Mouse (Mus musculus) forebrain, embryonic 13.5 days (tissue): Measurements from ENCODE around the gene Atp5d. TPM values are rescaled to one million over a fixed set of nuclear protein-coding genes. Genes with fewer than 3 reads are reported as not detected.

Source experiments
- ATAC-seq: fragments of 200-750 bp; cut with Nextera tagmentation; 2 replicates; pipeline ENCODE4 v1.8.0; 2017
- H3K27ac ChIP-seq: fragments of 300-500 bp; sonication (generic); 2 replicates; pipeline ENCODE4 v1.5.1; 2015; ENCODE audit warnings: inconsistent platforms, mild to moderate bottlenecking, moderate library complexity
- H3K27me3 ChIP-seq: fragments of 300-500 bp; sonication (generic); 2 replicates; pipeline ENCODE4 v1.6.1; 2015; ENCODE audit warnings: mild to moderate bottlenecking, inconsistent platforms
- H3K36me3 ChIP-seq: fragments of 300-500 bp; sonication (generic); 2 replicates; pipeline ENCODE4 v1.6.1; 2015; ENCODE audit warnings: mild to moderate bottlenecking, inconsistent platforms; ENCODE audit not compliant: poor library complexity, severe bottlenecking
- H3K4me1 ChIP-seq: fragments of 300-500 bp; sonication (generic); 2 replicates; pipeline ENCODE4 v1.6.1; 2015; ENCODE audit warnings: inconsistent platforms
- H3K4me2 ChIP-seq: fragments of 300-500 bp; sonication (generic); 2 replicates; pipeline ENCODE4 v1.6.1; 2015; ENCODE audit warnings: inconsistent platforms, mild to moderate bottlenecking, moderate library complexity
- H3K4me3 ChIP-seq: fragments of 300-500 bp; sonication (generic); 2 replicates; pipeline ENCODE4 v1.5.1; 2015; ENCODE audit warnings: mild to moderate bottlenecking, inconsistent platforms
- H3K9ac ChIP-seq: fragments of 300-500 bp; sonication (generic); 2 replicates; pipeline ENCODE4 v1.6.1; 2015; ENCODE audit warnings: mild to moderate bottlenecking, inconsistent platforms
- H3K9me3 ChIP-seq: fragments of 300-500 bp; sonication (generic); replicated peaks from 2 replicates; pipeline ENCODE4 v1.6.1; 2016; ENCODE audit warnings: inconsistent platforms
- WGBS: fragments of 180-500 bp; shearing (Covaris S2); methylation state at CpG from one replicate; pipeline ENCODE4 v1.1.7; 2015; 5-methylcytosine and 5-hydroxymethylcytosine counted together
- polyA plus RNA-seq: library from polyadenylated mRNA; unstranded; fragments of >200 nt; fragmentation: Nextera tagmentation; extraction: Ambion mirVana; gene quantifications from 2 replicates; pipeline ENCODE4 v1.2.1, GENCODE M21; 2015

Atp5d gene
- polyA plus RNA-seq: 454 and 459 TPM in 2 replicates

DNA sequence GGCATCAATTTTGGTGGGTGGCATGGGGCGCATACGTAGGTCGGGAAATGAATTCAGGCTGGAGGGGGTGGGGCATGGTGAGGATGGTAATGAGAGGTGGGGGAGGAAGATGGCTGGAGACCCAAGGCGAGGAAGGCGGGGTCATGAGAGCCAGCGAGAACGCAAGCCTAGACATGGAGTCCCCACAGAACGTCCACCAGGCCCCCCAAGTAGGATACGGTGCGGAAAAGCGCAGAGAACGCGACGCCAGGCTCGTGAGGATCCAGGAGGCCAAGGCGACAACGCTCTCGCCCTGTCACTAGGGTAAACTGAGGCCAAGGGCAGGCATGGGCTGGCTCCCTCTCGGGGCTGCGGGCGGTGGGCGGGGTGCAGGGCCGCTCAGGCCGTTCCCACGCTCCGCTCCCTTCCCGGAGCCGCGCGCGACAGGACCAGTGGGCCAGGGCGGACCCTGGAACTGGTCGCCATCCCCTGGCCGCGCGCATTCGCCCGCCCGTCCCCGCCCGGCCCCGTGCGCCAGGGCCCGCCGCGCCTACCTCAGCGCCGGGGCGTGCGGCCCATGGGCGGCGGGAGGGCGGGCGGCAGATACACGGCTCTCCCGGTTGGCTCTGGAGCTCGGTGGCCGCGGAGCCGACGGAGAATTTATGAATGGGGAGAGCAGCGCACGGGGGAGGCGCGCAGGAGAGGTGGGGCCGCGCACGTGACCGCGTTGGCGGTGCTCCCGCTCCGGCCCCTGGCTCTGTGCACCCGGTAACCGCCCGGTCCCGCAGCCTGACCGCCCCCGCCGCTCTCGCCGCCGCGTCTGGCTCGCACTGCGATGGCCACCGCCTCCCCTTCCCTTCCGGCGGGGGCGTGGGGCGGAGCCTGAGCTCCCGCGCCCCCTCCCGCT is at the start of gene Atp5d:
Gene Atp5d, plus strand, starts transcription at position 80 of the 886 bp plus-strand sequence.
- H3K4me2 ChIP-seq: peak within 1 kb of the TSS; percentile 97
- peaks cover 29% of the 10 kb centered on the region for H3K36me3 ChIP-seq
- no peaks in the 10 kb centered on the region for H3K9me3 ChIP-seq
- H3K9ac ChIP-seq: peak within 1 kb of the TSS; percentile 91
- peak within 1 kb of the TSS; percentile 92 for H3K27ac ChIP-seq
- peak within 1 kb of the TSS; percentile 74 for H3K4me3 ChIP-seq
- H3K4me1 ChIP-seq: peaks cover 59% of the 10 kb centered on the region
- 0% methylated on average over 56 of the region's 94 CpGs for WGBS
- H3K27me3 ChIP-seq: peaks cover 10% of the 10 kb centered on the region
- no peak for ATAC-seq

DNA sequence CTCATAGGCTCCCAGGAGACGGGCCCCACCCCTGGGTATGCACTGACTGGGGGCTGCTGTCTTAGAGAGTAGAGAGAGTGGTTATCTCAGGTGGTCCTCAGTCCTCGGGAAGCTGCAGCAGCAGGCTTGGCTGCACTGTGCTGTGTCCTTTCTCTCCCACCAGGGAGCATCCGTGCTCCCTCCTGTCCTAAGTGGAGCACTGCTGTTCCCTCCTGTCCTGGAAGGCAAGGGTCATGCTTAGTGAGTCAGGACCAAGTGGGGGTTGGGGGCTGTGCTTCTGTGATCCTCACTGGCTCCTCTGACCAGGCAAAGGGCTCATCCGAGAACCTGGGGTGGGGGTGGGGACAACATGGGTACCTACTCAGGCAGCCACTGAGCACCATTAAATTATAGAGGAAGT is 49.3 kb upstream of the Atp5d start:
- ATAC-seq: no peak
- 66% methylated on average over 4 of the region's 4 CpGs for WGBS
- H3K4me1 ChIP-seq: peaks cover 10% of the 10 kb centered on the region; the same call in 1 of the 2 replicates

DNA sequence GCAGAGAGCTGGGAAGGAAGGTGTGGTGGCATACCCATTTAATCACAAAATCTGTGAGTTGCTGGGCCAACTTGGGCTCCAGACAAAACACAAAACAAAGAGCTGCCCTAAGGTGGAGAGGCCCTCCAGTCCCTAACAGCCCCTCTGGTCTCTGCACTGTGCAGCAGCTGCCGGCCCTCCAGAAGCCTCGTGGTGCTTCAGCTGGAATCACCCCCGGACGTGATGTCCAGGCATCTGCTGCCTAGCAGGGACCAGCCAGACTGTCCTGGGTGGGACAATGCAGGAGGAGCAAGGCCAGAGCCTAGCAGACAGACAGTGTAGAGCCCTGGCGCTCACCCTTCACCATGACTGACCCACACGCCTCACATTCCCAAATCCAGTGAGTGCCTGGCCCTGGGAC is 46.9 kb upstream of the Atp5d start:
- no peaks in the 10 kb centered on the region for H3K9me3 ChIP-seq
- no peak overlapping the region for H3K27ac ChIP-seq
- no peak overlapping the region for H3K4me3 ChIP-seq
- no peaks in the 10 kb centered on the region for H3K4me1 ChIP-seq
- no peak overlapping the region for H3K9ac ChIP-seq
- no peak for ATAC-seq
- H3K4me2 ChIP-seq: no peak overlapping the region
- no peaks in the 10 kb centered on the region for H3K27me3 ChIP-seq
- H3K36me3 ChIP-seq: no peaks in the 10 kb centered on the region
- WGBS: 95% methylated on average over 6 of the region's 6 CpGs

More for the DNA sequence above, 49.3 kb upstream of the Atp5d start:
- no peak overlapping the region for H3K9ac ChIP-seq
- H3K9me3 ChIP-seq: no peaks in the 10 kb centered on the region
- no peak overlapping the region for H3K4me3 ChIP-seq
- no peaks in the 10 kb centered on the region for H3K27me3 ChIP-seq
- no peak overlapping the region for H3K4me2 ChIP-seq
- H3K27ac ChIP-seq: no peak overlapping the region
- peaks cover 13% of the 10 kb centered on the region for H3K36me3 ChIP-seq

DNA sequence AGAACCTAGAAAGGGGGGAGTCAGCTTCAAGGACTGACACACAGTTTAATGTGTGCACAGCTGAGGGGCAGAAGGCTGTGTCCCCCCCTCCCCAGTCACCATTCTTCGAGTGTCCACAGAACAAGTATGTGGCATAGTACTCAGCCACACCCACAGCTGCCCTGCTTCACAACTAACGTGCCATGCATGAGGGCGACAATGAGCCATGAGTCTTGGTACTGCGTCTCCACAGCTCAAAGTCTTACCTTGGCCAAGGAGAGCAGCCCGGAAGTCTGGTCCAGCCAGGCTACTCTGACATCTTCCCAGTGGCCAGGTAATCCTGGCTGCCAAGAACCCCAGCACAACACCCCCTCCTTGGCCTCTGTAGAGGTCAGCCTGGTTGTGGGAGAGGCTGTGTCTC is 45.7 kb upstream of the Atp5d start:
- H3K9ac ChIP-seq: no peak overlapping the region
- no peak overlapping the region for H3K4me3 ChIP-seq
- H3K9me3 ChIP-seq: no peaks in the 10 kb centered on the region
- WGBS: 87% methylated on average over 5 of the region's 5 CpGs
- H3K4me2 ChIP-seq: no peak overlapping the region
- no peak for ATAC-seq
- H3K36me3 ChIP-seq: no peaks in the 10 kb centered on the region
- H3K27ac ChIP-seq: no peak overlapping the region
- no peaks in the 10 kb centered on the region for H3K27me3 ChIP-seq
- 0 out of 2 replicates have a peak, but pooled peaks cover 6% of the 10 kb centered on the region for H3K4me1 ChIP-seq

DNA sequence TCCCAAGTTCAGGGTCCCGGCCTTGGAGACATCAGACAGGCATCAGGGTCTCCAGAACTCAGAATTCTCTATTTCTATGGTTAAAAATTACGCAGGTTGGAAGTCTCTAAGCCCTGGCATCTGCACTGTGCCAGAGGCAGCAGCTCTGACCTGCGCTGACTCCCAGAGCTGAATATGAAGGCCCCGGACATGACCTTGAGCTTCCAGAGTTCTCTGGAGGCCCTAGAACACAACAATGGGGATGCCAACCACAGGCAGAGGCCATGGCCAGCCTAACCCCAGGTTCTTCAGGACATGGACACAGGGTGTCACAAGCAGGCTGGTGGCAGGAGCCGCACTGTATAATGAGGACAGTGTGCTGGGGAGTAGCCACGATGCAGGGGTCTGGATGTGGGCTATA is 44.3 kb upstream of the Atp5d start:
- H3K4me2 ChIP-seq: no peak overlapping the region
- no peak for ATAC-seq
- H3K27me3 ChIP-seq: no peaks in the 10 kb centered on the region
- H3K9ac ChIP-seq: no peak overlapping the region
- no peaks in the 10 kb centered on the region for H3K36me3 ChIP-seq
- no peaks in the 10 kb centered on the region for H3K9me3 ChIP-seq
- 0 out of 2 replicates have a peak, but pooled peaks cover 7% of the 10 kb centered on the region for H3K4me1 ChIP-seq
- H3K27ac ChIP-seq: no peak overlapping the region
- no peak overlapping the region for H3K4me3 ChIP-seq
- WGBS: 90% methylated on average over 6 of the region's 6 CpGs

DNA sequence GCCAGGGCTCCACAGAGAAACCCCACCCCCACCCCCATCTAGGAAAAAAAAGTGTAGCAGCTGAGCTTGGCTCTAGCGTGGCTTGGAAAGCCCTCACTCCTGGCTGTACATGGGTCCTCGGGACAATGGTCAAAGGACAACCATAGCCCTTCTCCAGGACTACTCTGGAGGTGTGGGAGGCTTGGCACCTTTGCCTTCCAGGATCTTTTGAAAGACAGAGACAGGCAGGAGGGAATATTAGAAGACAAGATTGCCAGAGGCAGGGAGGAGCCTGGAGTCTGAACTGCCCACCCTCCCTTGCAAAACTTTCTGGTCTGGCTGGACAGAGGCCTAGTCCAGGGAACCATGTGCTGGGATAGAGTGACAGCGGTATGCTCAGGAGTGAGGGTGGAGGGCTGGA is 43.7 kb upstream of the Atp5d start:
- H3K36me3 ChIP-seq: no peaks in the 10 kb centered on the region
- no peaks in the 10 kb centered on the region for H3K9me3 ChIP-seq
- 0 out of 2 replicates have a peak, but pooled peaks cover 7% of the 10 kb centered on the region for H3K4me1 ChIP-seq
- no peak overlapping the region for H3K4me3 ChIP-seq
- no peaks in the 10 kb centered on the region for H3K27me3 ChIP-seq
- no peak overlapping the region for H3K27ac ChIP-seq
- H3K4me2 ChIP-seq: no peak overlapping the region
- no peak overlapping the region for H3K9ac ChIP-seq
- WGBS: 82% methylated on average over 3 of the region's 3 CpGs
- ATAC-seq: no peak

DNA sequence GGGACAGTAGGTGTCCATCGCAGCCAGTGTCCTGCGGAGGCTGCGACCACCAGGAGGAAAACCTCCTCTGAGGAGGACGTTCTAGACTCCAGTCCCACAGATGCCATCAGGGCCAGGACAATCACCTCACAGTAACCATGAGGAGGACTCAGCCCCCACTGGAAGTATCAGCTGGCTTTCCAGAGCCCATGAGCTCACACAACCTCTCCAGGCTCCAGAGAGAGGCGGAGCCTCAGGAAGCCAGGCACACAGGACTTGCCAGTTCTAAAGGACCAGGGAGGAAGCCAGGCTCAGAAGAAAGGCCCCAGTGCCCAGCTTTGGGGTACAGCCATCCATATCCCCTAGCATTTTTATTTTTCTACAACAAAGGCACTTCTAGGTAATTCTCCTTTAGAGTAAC is 42.9 kb upstream of the Atp5d start:
- Histone ChIP-seq H3K27me3 (no peaks in the 10 kb centered on the region), H3K9ac (no peak overlapping the region), H3K36me3 (no peaks in the 10 kb centered on the region), H3K27ac (no peak overlapping the region), H3K4me2 (no peak overlapping the region), H3K9me3 (no peaks in the 10 kb centered on the region), H3K4me1 (peaks cover 11% of the 10 kb centered on the region), H3K4me3 (no peak overlapping the region)
- WGBS: 90% methylated on average over 5 of the region's 5 CpGs
- no peak for ATAC-seq

DNA sequence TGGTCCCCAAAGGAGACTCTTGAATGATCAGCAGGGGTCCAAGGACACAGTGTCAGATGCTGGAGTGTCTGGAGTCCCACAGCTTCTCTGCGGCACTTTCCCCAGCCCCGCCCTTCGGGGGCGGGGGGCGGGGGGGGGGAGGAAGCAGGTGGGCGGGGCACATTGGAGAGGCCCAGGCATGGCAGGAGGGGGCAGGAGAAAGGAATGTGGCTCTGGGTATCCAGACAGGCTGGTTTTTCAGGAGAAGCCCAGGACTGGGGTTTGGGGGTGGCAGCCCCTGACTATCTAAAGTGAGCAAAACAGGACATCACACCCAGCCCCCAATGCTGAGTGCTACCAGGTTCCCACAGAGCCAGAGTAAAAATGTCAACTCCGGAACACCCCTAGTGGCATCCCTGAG is 41.2 kb upstream of the Atp5d start:
- ATAC-seq: no peak
- H3K27ac ChIP-seq: no peak overlapping the region
- H3K4me3 ChIP-seq: no peak overlapping the region
- peaks cover 26% of the 10 kb centered on the region for H3K4me1 ChIP-seq
- H3K9ac ChIP-seq: no peak overlapping the region
- 31% methylated on average over 6 of the region's 7 CpGs for WGBS
- no peaks in the 10 kb centered on the region for H3K9me3 ChIP-seq
- H3K4me2 ChIP-seq: no peak overlapping the region
- H3K36me3 ChIP-seq: no peaks in the 10 kb centered on the region
- H3K27me3 ChIP-seq: no peaks in the 10 kb centered on the region

DNA sequence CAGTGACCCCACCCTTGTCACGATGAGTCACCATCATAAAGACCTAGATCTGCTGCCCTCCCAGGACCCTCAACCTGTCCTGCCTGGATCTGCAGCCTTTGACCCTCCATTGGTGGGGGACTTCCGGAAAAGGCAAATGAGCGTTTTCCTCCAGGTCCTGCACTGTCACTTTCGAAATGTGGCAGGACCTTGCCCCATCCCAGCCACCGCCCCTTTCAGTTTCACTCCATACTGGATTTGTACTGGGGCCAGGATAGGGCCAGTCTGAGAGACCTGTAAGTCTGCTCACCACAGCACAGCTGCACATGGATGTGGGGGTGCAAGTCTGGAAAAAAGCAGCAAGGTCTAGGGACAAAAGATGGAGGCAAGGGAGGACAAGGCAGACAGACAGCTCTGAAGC is 39.8 kb upstream of the Atp5d start:
- H3K27ac ChIP-seq: no peak overlapping the region
- H3K4me1 ChIP-seq: peaks cover 31% of the 10 kb centered on the region
- WGBS: 88% methylated on average over 5 of the region's 5 CpGs
- no peaks in the 10 kb centered on the region for H3K9me3 ChIP-seq
- ATAC-seq: no peak
- no peaks in the 10 kb centered on the region for H3K27me3 ChIP-seq
- peak overlapping the region; percentile 9; the same call in 1 of the 2 replicates for H3K9ac ChIP-seq
- H3K4me2 ChIP-seq: no peak overlapping the region
- H3K4me3 ChIP-seq: no peak overlapping the region
- H3K36me3 ChIP-seq: no peaks in the 10 kb centered on the region

DNA sequence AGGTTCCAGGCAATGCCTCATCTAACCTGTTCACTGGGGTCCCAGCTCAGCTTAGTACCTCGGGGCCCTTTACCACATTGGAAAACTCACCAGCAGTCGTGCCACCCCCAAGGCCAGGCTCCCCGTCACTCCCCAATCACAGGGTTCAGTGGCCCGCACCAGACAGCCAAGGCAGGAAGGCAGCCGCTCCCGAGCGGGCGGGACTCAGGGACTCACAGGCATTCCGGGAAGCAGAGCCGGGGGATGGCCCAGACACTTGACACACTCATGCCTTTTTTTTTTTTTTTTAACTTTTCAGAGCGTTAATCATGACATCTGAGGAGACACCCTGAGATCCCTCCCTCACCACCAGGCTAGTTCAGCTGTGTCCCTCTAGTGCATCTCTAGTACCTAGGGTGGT is 37.5 kb upstream of the Atp5d start:
- H3K27ac ChIP-seq: no peak overlapping the region
- 75% methylated on average over 11 of the region's 11 CpGs for WGBS
- H3K36me3 ChIP-seq: no peaks in the 10 kb centered on the region
- 0 out of 2 replicates have a peak, but pooled peaks cover 2% of the 10 kb centered on the region for H3K27me3 ChIP-seq
- H3K9me3 ChIP-seq: no peaks in the 10 kb centered on the region
- peak overlapping the region; percentile 96 for H3K4me2 ChIP-seq
- peak overlapping the region; percentile 93; the same call in 1 of the 2 replicates for H3K4me3 ChIP-seq
- no peak overlapping the region for H3K9ac ChIP-seq
- no peak for ATAC-seq
- H3K4me1 ChIP-seq: peaks cover 31% of the 10 kb centered on the region

DNA sequence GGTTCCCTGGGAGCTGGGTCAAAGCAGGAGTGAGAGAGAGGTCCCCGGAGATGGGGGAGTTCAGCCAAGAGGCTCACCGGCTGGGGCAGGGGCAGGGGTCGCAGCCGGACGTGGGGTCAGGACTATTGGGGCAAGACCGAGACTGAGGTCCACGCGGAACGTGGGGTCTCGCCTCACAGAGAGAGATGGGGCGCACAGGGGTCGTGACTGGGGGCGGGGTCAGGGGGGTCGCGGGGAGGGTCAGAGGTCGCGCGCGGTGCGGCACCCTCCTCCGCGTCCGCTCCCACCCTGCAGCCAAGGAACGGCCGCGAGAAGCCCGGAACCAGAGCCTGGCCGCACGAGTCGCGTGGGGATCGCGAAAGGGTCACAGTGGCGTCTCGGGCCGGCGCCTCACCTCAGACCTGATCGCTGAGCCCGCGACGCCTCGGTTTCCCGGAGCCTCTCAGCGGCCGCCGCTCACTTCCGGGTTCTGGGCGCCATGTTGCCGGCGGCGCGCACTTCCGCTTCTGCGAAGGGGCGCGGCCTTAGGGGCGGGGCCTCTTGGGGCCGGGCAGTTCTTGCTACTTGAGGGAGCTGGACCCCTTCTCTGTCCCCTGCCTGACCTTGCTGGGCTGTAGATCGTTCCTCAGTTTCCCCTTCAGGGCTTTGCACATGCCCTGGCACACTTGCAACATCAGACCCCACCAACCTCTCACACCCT is 36.1 kb upstream of the Atp5d start:
- peak overlapping the region; percentile 96 for H3K4me2 ChIP-seq
- no peaks in the 10 kb centered on the region for H3K9me3 ChIP-seq
- peak overlapping the region; percentile 93 for H3K4me3 ChIP-seq
- H3K27ac ChIP-seq: peak overlapping the region; percentile 33; the same call in 1 of the 2 replicates
- H3K9ac ChIP-seq: peak overlapping the region; percentile 87
- ATAC-seq: peak; percentile 94
- WGBS: under 1% methylated on average over 58 of the region's 59 CpGs
- 0 out of 2 replicates have a peak, but pooled peaks cover 5% of the 10 kb centered on the region for H3K27me3 ChIP-seq
- H3K36me3 ChIP-seq: no peaks in the 10 kb centered on the region
- H3K4me1 ChIP-seq: peaks cover 28% of the 10 kb centered on the region

DNA sequence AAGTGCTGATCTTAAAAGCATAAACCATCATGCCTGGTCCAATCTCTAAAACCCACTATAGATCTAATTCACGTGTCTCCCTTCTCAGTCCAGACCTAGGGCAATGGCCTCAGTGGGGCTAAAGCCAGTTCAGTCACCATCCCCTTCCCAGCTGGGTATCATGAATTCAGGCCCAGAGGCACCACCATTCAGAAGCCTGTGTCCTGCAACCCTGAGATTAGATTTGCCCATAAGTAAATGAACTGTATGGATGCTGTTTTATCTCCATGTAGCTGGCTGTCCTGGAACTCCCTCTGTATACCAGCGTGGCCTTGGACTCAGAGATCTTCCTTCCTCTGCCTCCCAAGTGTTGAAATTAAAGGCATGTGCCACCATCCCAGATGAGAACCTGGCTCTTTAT is 35.4 kb upstream of the Atp5d start:
- 81% methylated on average over 2 of the region's 2 CpGs for WGBS
- H3K4me3 ChIP-seq: peak overlapping the region; percentile 93; the same call in 1 of the 2 replicates

More for the DNA sequence above, 35.4 kb upstream of the Atp5d start:
- peak overlapping the region; percentile 96 for H3K4me2 ChIP-seq
- peaks cover 24% of the 10 kb centered on the region for H3K4me1 ChIP-seq
- 0 out of 2 replicates have a peak, but pooled peaks cover 5% of the 10 kb centered on the region for H3K27me3 ChIP-seq
- H3K36me3 ChIP-seq: no peaks in the 10 kb centered on the region
- peak; percentile 12; the same call in 1 of the 2 replicates for ATAC-seq
- H3K9ac ChIP-seq: peak overlapping the region; percentile 87
- H3K27ac ChIP-seq: 0 out of 2 replicates have a peak overlapping the region, but pooled peaks have one; percentile 33
- H3K9me3 ChIP-seq: no peaks in the 10 kb centered on the region
